Mouse (Mus musculus): ENCODE results near the gene Bcas3. TPM values are rescaled to one million over a fixed set of nuclear protein-coding genes. Genes with fewer than 3 reads are reported as not detected.

Gene Bcas3
- polyA plus RNA-seq, 1 experiment from 2014 or later = 24.8 TPM

- H3K4me1 ChIP-seq (replicated peaks; ENCODE audit: control insufficient read depth, insufficient read depth, low read length) = peaks cover 20% of the 10 kb centered on the region
- 18% methylated on average over 7 of the region's 7 CpGs for WGBS
- H3K27ac ChIP-seq (ENCODE audit: low read depth, low read length) = peak overlapping the region; percentile 54
- peak overlapping the region; percentile 42 for H3K4me2 ChIP-seq
- H3K9ac ChIP-seq (ENCODE audit: low read depth, low read length) = no peak overlapping the region; the same call in 1 of the 2 replicates
- H3K4me3 ChIP-seq (ENCODE audit: low read depth, low read length) = no peak overlapping the region
- no peaks in the 10 kb centered on the region for H3K9me3 ChIP-seq (ENCODE audit: control insufficient read depth, low read length)
- DNase-seq (ENCODE audit: low spot score) = no peak
- no peaks in the 10 kb centered on the region for H3K36me3 ChIP-seq (ENCODE audit: control insufficient read depth, insufficient read depth, low read length)
- H3K27me3 ChIP-seq (replicated peaks; ENCODE audit: control insufficient read depth, insufficient read depth, low read length) = no peaks in the 10 kb centered on the region
- peak; percentile 67 for ATAC-seq (replicated peaks; ENCODE audit: low FRiP score)
Measured at GRCm38 (mm10) chr11:85719766-85720165, 366.8 kb downstream of the Bcas3 start.

GRCm38 (mm10) chr11:85720269-85720773 lies 367.4 kb downstream of the Bcas3 start:
- Histone ChIP-seq H3K4me3 (ENCODE audit: low read depth, low read length) (no peak overlapping the region), H3K4me1 (replicated peaks; ENCODE audit: control insufficient read depth, insufficient read depth, low read length) (peaks cover 20% of the 10 kb centered on the region), H3K27ac (ENCODE audit: low read depth, low read length) (peak overlapping the region; percentile 54), H3K27me3 (replicated peaks; ENCODE audit: control insufficient read depth, insufficient read depth, low read length) (no peaks in the 10 kb centered on the region), H3K4me2 (peak overlapping the region; percentile 42), H3K36me3 (ENCODE audit: control insufficient read depth, insufficient read depth, low read length) (no peaks in the 10 kb centered on the region), H3K9me3 (ENCODE audit: control insufficient read depth, low read length) (no peaks in the 10 kb centered on the region), H3K9ac (ENCODE audit: low read depth, low read length) (no peak overlapping the region; the same call in 1 of the 2 replicates)
- DNase-seq (ENCODE audit: low spot score) (no peak), ATAC-seq (replicated peaks; ENCODE audit: low FRiP score) (peak; percentile 71)
- 14% methylated on average over 6 of the region's 6 CpGs for WGBS

- no peak overlapping the region for H3K27ac ChIP-seq (ENCODE audit: low read depth, low read length)
- peaks cover 20% of the 10 kb centered on the region for H3K4me1 ChIP-seq (replicated peaks; ENCODE audit: control insufficient read depth, insufficient read depth, low read length)
- no peak for DNase-seq (ENCODE audit: low spot score)
- WGBS = 78% methylated on average over 4 of the region's 4 CpGs
- no peaks in the 10 kb centered on the region for H3K36me3 ChIP-seq (ENCODE audit: control insufficient read depth, insufficient read depth, low read length)
- ATAC-seq (replicated peaks; ENCODE audit: low FRiP score) = no peak
- no peak overlapping the region for H3K9ac ChIP-seq (ENCODE audit: low read depth, low read length)
- H3K4me3 ChIP-seq (ENCODE audit: low read depth, low read length) = no peak overlapping the region
- no peaks in the 10 kb centered on the region for H3K9me3 ChIP-seq (ENCODE audit: control insufficient read depth, low read length)
- H3K27me3 ChIP-seq (replicated peaks; ENCODE audit: control insufficient read depth, insufficient read depth, low read length) = no peaks in the 10 kb centered on the region
- H3K4me2 ChIP-seq = no peak overlapping the region
Measured at GRCm38 (mm10) chr11:85721986-85722385, 369.0 kb downstream of the Bcas3 start.

GRCm38 (mm10) chr11:85724159-85724558 lies 371.2 kb downstream of the Bcas3 start:
- DNase-seq (ENCODE audit: low spot score) (no peak), ATAC-seq (replicated peaks; ENCODE audit: low FRiP score) (no peak)
- Histone ChIP-seq H3K9me3 (ENCODE audit: control insufficient read depth, low read length) (no peaks in the 10 kb centered on the region), H3K4me1 (replicated peaks; ENCODE audit: control insufficient read depth, insufficient read depth, low read length) (peaks cover 18% of the 10 kb centered on the region), H3K4me3 (ENCODE audit: low read depth, low read length) (no peak overlapping the region), H3K27me3 (replicated peaks; ENCODE audit: control insufficient read depth, insufficient read depth, low read length) (no peaks in the 10 kb centered on the region), H3K4me2 (no peak overlapping the region), H3K36me3 (ENCODE audit: control insufficient read depth, insufficient read depth, low read length) (no peaks in the 10 kb centered on the region), H3K9ac (ENCODE audit: low read depth, low read length) (no peak overlapping the region), H3K27ac (ENCODE audit: low read depth, low read length) (no peak overlapping the region)
- 42% methylated on average over 6 of the region's 6 CpGs for WGBS

- DNase-seq (ENCODE audit: low spot score) = no peak
- H3K4me3 ChIP-seq (ENCODE audit: low read depth, low read length) = no peak overlapping the region
- no peaks in the 10 kb centered on the region for H3K9me3 ChIP-seq (ENCODE audit: control insufficient read depth, low read length)
- no peak overlapping the region for H3K9ac ChIP-seq (ENCODE audit: low read depth, low read length)
- H3K27ac ChIP-seq (ENCODE audit: low read depth, low read length) = no peak overlapping the region
- no peak overlapping the region for H3K4me2 ChIP-seq
- H3K4me1 ChIP-seq (replicated peaks; ENCODE audit: control insufficient read depth, insufficient read depth, low read length) = no peaks in the 10 kb centered on the region
- H3K27me3 ChIP-seq (replicated peaks; ENCODE audit: control insufficient read depth, insufficient read depth, low read length) = no peaks in the 10 kb centered on the region
- no peaks in the 10 kb centered on the region for H3K36me3 ChIP-seq (ENCODE audit: control insufficient read depth, insufficient read depth, low read length)
- ATAC-seq (replicated peaks; ENCODE audit: low FRiP score) = no peak
- 68% methylated on average over 2 of the region's 2 CpGs for WGBS
Measured at GRCm38 (mm10) chr11:85729725-85730124, 376.8 kb downstream of the Bcas3 start.

- DNase-seq (ENCODE audit: low spot score) (no peak), ATAC-seq (replicated peaks; ENCODE audit: low FRiP score) (no peak)
- H3K4me3 ChIP-seq (ENCODE audit: low read depth, low read length) = no peak overlapping the region
- H3K4me1 ChIP-seq (replicated peaks; ENCODE audit: control insufficient read depth, insufficient read depth, low read length) = no peaks in the 10 kb centered on the region
- H3K36me3 ChIP-seq (ENCODE audit: control insufficient read depth, insufficient read depth, low read length) = no peaks in the 10 kb centered on the region
- H3K27ac ChIP-seq (ENCODE audit: low read depth, low read length) = no peak overlapping the region
- no peaks in the 10 kb centered on the region for H3K27me3 ChIP-seq (replicated peaks; ENCODE audit: control insufficient read depth, insufficient read depth, low read length)
- H3K4me2 ChIP-seq = no peak overlapping the region
- H3K9me3 ChIP-seq (ENCODE audit: control insufficient read depth, low read length) = no peaks in the 10 kb centered on the region
- 59% methylated on average over 4 of the region's 4 CpGs for WGBS
- no peak overlapping the region for H3K9ac ChIP-seq (ENCODE audit: low read depth, low read length)
Measured at GRCm38 (mm10) chr11:85732462-85733012, 379.6 kb downstream of the Bcas3 start.

- Histone ChIP-seq H3K4me2 (no peak overlapping the region), H3K4me3 (ENCODE audit: low read depth, low read length) (no peak overlapping the region), H3K4me1 (replicated peaks; ENCODE audit: control insufficient read depth, insufficient read depth, low read length) (0 out of 2 replicates have a peak, but pooled peaks cover 2% of the 10 kb centered on the region), H3K27me3 (replicated peaks; ENCODE audit: control insufficient read depth, insufficient read depth, low read length) (no peaks in the 10 kb centered on the region), H3K27ac (ENCODE audit: low read depth, low read length) (no peak overlapping the region), H3K9me3 (ENCODE audit: control insufficient read depth, low read length) (no peaks in the 10 kb centered on the region), H3K9ac (ENCODE audit: low read depth, low read length) (no peak overlapping the region), H3K36me3 (ENCODE audit: control insufficient read depth, insufficient read depth, low read length) (no peaks in the 10 kb centered on the region)
- WGBS = 60% methylated on average over 3 of the region's 3 CpGs
- DNase-seq (ENCODE audit: low spot score) (no peak), ATAC-seq (replicated peaks; ENCODE audit: low FRiP score) (no peak)
Measured at GRCm38 (mm10) chr11:85733577-85733976, 380.6 kb downstream of the Bcas3 start.

GRCm38 (mm10) chr11:85734317-85735211 lies 381.6 kb downstream of the Bcas3 start:
- no peak overlapping the region for H3K4me3 ChIP-seq (ENCODE audit: low read depth, low read length)
- ATAC-seq (replicated peaks; ENCODE audit: low FRiP score) = no peak
- no peaks in the 10 kb centered on the region for H3K27me3 ChIP-seq (replicated peaks; ENCODE audit: control insufficient read depth, insufficient read depth, low read length)
- no peaks in the 10 kb centered on the region for H3K36me3 ChIP-seq (ENCODE audit: control insufficient read depth, insufficient read depth, low read length)
- peaks cover 2% of the 10 kb centered on the region for H3K4me1 ChIP-seq (replicated peaks; ENCODE audit: control insufficient read depth, insufficient read depth, low read length)
- no peak overlapping the region for H3K9ac ChIP-seq (ENCODE audit: low read depth, low read length)
- H3K9me3 ChIP-seq (ENCODE audit: control insufficient read depth, low read length) = no peaks in the 10 kb centered on the region
- WGBS = 59% methylated on average over 7 of the region's 7 CpGs
- no peak for DNase-seq (ENCODE audit: low spot score)
- no peak overlapping the region for H3K27ac ChIP-seq (ENCODE audit: low read depth, low read length)
- no peak overlapping the region for H3K4me2 ChIP-seq
